Mouse (Mus musculus): ENCODE data around the gene Ndufa5.
A peak's percentile ranks its signal among the peaks of the same experiment; 100 is the strongest.

The Ndufa5 gene

GRCm38 (mm10) chr6:24527155-24528063 is at the start of gene Ndufa5:
TSS of gene Ndufa5 (minus strand) at chr6:24528013.
- DNase-seq (ENCODE audit: low read depth, low spot score) = peak; percentile 99

- no peak for DNase-seq (ENCODE audit: low read depth, low spot score)
These were observed 45.5 kb upstream of the Ndufa5 start for GRCm38 (mm10) chr6:24573319-24573718.

GRCm38 (mm10) chr6:24572431-24572830 is 44.6 kb upstream of the Ndufa5 start:
- no peak for DNase-seq (ENCODE audit: low read depth, low spot score)

- DNase-seq (ENCODE audit: low read depth, low spot score) = no peak
These were observed 43.3 kb upstream of the Ndufa5 start for GRCm38 (mm10) chr6:24571126-24571525.

GRCm38 (mm10) chr6:24570278-24570677 is 42.5 kb upstream of the Ndufa5 start:
- DNase-seq (ENCODE audit: low read depth, low spot score) = no peak

- DNase-seq (ENCODE audit: low read depth, low spot score) = no peak
These were observed 41.9 kb upstream of the Ndufa5 start for GRCm38 (mm10) chr6:24569711-24570110.

- DNase-seq (ENCODE audit: low read depth, low spot score) = peak; percentile 48
These were observed 41.1 kb upstream of the Ndufa5 start for GRCm38 (mm10) chr6:24568963-24569362.

- DNase-seq (ENCODE audit: low read depth, low spot score) = no peak
These were observed 37.1 kb upstream of the Ndufa5 start for GRCm38 (mm10) chr6:24564886-24565285.

GRCm38 (mm10) chr6:24564081-24564480 is 36.3 kb upstream of the Ndufa5 start:
- peak; percentile 80 for DNase-seq (ENCODE audit: low read depth, low spot score)

- DNase-seq (ENCODE audit: low read depth, low spot score) = no peak
These were observed 27.7 kb upstream of the Ndufa5 start for GRCm38 (mm10) chr6:24555488-24555887.

- DNase-seq (ENCODE audit: low read depth, low spot score) = no peak
These were observed 26.7 kb upstream of the Ndufa5 start for GRCm38 (mm10) chr6:24554427-24555086.

GRCm38 (mm10) chr6:24552046-24552445 is 24.2 kb upstream of the Ndufa5 start:
- DNase-seq (ENCODE audit: low read depth, low spot score) = peak; percentile 38

- DNase-seq (ENCODE audit: low read depth, low spot score) = peak; percentile 78
These were observed 22.0 kb upstream of the Ndufa5 start for GRCm38 (mm10) chr6:24549801-24550200.

- DNase-seq (ENCODE audit: low read depth, low spot score) = no peak
These were observed 19.1 kb upstream of the Ndufa5 start for GRCm38 (mm10) chr6:24546716-24547420.

GRCm38 (mm10) chr6:24543119-24543591 is 15.3 kb upstream of the Ndufa5 start:
- DNase-seq (ENCODE audit: low read depth, low spot score) = peak; percentile 61

- peak; percentile 72 for DNase-seq (ENCODE audit: low read depth, low spot score)
These were observed 14.6 kb upstream of the Ndufa5 start for GRCm38 (mm10) chr6:24542393-24542792.

- DNase-seq (ENCODE audit: low read depth, low spot score) = peak; percentile 36
These were observed 12.3 kb upstream of the Ndufa5 start for GRCm38 (mm10) chr6:24540106-24540505.

GRCm38 (mm10) chr6:24538435-24538834 is 10.6 kb upstream of the Ndufa5 start:
- no peak for DNase-seq (ENCODE audit: low read depth, low spot score)

- DNase-seq (ENCODE audit: low read depth, low spot score) = no peak
These were observed 5.0 kb upstream of the Ndufa5 start for GRCm38 (mm10) chr6:24532804-24533203.

- DNase-seq (ENCODE audit: low read depth, low spot score) = peak; percentile 29
These were observed 3.1 kb upstream of the Ndufa5 start for GRCm38 (mm10) chr6:24530711-24531420.

GRCm38 (mm10) chr6:24530166-24530565 is 2.4 kb upstream of the Ndufa5 start:
- peak; percentile 86 for DNase-seq (ENCODE audit: low read depth, low spot score)

- no peak for DNase-seq (ENCODE audit: low read depth, low spot score)
These were observed 141 bp upstream of the Ndufa5 start, which contains the start of gene Asb15 for GRCm38 (mm10) chr6:24528064-24528243. TSS of gene Asb15 (plus strand) at chr6:24528144.

Measured in brain, adult 2 months (tissue).